Comparison of ENCODE assay signal across 9 mouse cellular contexts in genomic region chr2:128892180-128892721, GRCm38 (mm10). TPM values are rescaled to one million over a fixed set of nuclear protein-coding genes. Genes with fewer than 3 reads are reported as not detected.
DNase-seq lines count a peak whose midpoint lies in the region; ATAC-seq and TF ChIP-seq lines count a peak whose summit lies in the region.
"Had no signal": no experiment of that assay in that cellular context is flagged by ENCODE, and none has a peak within 500 bp of the region (broad histone marks: within the 10 kb centered on the region; RNA-seq: fewer than 3 reads in every experiment).

No protein-coding gene starts in this region.

- H3K4me3 ChIP-seq in forebrain, embryonic 11.5 days (ENCODE audit: low read depth, low read length): peak overlapping the region; percentile 28
- H3K4me3 ChIP-seq in limb, embryonic 14.5 days (replicated peaks; ENCODE audit: low read length): peak overlapping the region; percentile 34
- peak overlapping the region; percentile 35 for H3K4me3 ChIP-seq in stomach, embryonic 15.5 days (replicated peaks)

- H3K27ac ChIP-seq in forebrain, embryonic 11.5 days (ENCODE audit: low read depth, low read length): no peak overlapping the region
- no peak overlapping the region for H3K27ac ChIP-seq in limb, embryonic 14.5 days (replicated peaks; ENCODE audit: low read depth, low read length)
- H3K27ac ChIP-seq in stomach, embryonic 15.5 days: no peak overlapping the region

- H3K4me1 ChIP-seq in forebrain, embryonic 11.5 days (replicated peaks; ENCODE audit: control insufficient read depth, insufficient read depth, low read length): 0 out of 2 replicates have a peak, but pooled peaks cover 2% of the 10 kb centered on the region
- H3K4me1 ChIP-seq in limb, embryonic 14.5 days (ENCODE audit: control insufficient read depth, insufficient read depth, low read length): no peaks in the 10 kb centered on the region
- no peaks in the 10 kb centered on the region; the same call in 1 of the 2 replicates for H3K4me1 ChIP-seq in stomach, embryonic 15.5 days

- peaks cover 4% of the 10 kb centered on the region; the same call in 1 of the 2 replicates for H3K9me3 ChIP-seq in forebrain, embryonic 11.5 days (ENCODE audit: control insufficient read depth, low read length)
- no peaks in the 10 kb centered on the region for H3K9me3 ChIP-seq in limb, embryonic 14.5 days (ENCODE audit: control insufficient read depth, low read length)
- no peaks in the 10 kb centered on the region for H3K9me3 ChIP-seq in stomach, embryonic 15.5 days

- no peak for DNase-seq in frontal cortex, postnatal 14 days (ENCODE audit: low spot score in 2 of 2)
- DNase-seq in R1 (ENCODE audit: low read depth, low spot score): peak; percentile 83
- peak; percentile 64 for DNase-seq in forebrain, embryonic 11.5 days (ENCODE audit: low spot score)
- peak; percentile 15 for DNase-seq in limb, embryonic 14.5 days (ENCODE audit: low spot score)
- DNase-seq in spleen, postnatal 4 days (ENCODE audit: low spot score in 2 of 2): no peak
- no peak for DNase-seq in gastrocnemius, postnatal 4 days (ENCODE audit: low spot score in 2 of 2)

- no peak for TF ChIP-seq POLR2A in limb, embryonic 14.5 days (IDR thresholded peaks at IDR 0.05; ENCODE audit: borderline replicate concordance, extremely low read depth, insufficient read depth, insufficient read length)

- H3K36me3 ChIP-seq in forebrain, embryonic 11.5 days (ENCODE audit: control insufficient read depth, insufficient read depth, low read length): no peaks in the 10 kb centered on the region
- H3K36me3 ChIP-seq in limb, embryonic 14.5 days (ENCODE audit: control insufficient read depth, insufficient read depth, low read length): no peaks in the 10 kb centered on the region
- H3K36me3 ChIP-seq in stomach, embryonic 15.5 days: no peaks in the 10 kb centered on the region

- peak overlapping the region; percentile 71 for H3K4me2 ChIP-seq in forebrain, embryonic 11.5 days (ENCODE audit: low read depth, low read length, severe bottlenecking)
- H3K4me2 ChIP-seq in limb, embryonic 14.5 days (replicated peaks; ENCODE audit: low read depth, low read length, severe bottlenecking): peak overlapping the region; percentile 60
- peak overlapping the region; percentile 76 for H3K4me2 ChIP-seq in stomach, embryonic 15.5 days

- H3K9ac ChIP-seq in forebrain, embryonic 11.5 days (ENCODE audit: low read length): peak overlapping the region; percentile 51
- peak overlapping the region; percentile 40 for H3K9ac ChIP-seq in limb, embryonic 14.5 days (ENCODE audit: low read depth, low read length, severe bottlenecking)
- no peak overlapping the region for H3K9ac ChIP-seq in stomach, embryonic 15.5 days

- WGBS in forebrain, embryonic 11.5 days: 5% methylated on average over 35 of the region's 37 CpGs
- WGBS in limb, embryonic 14.5 days: 6% methylated on average over 21 of the region's 37 CpGs
- 6% methylated on average over 31 of the region's 37 CpGs for WGBS in stomach, embryonic 15.5 days

- H3K27me3 ChIP-seq in forebrain, embryonic 11.5 days (ENCODE audit: control insufficient read depth, insufficient read depth, low read length): no peaks in the 10 kb centered on the region
- no peaks in the 10 kb centered on the region for H3K27me3 ChIP-seq in limb, embryonic 14.5 days (ENCODE audit: control insufficient read depth, insufficient read depth, low read length)
- H3K27me3 ChIP-seq in stomach, embryonic 15.5 days (replicated peaks): no peaks in the 10 kb centered on the region

- ATAC-seq in frontal cortex, adult (ENCODE audit: low TSS enrichment): peak; percentile 41; the same call in 1 of the 2 replicates
- ATAC-seq in forebrain, embryonic 11.5 days (replicated peaks; ENCODE audit: low FRiP score): peak; percentile 42; the same call in 1 of the 2 replicates
- peak; percentile 74 for ATAC-seq in limb, embryonic 14.5 days (ENCODE audit: low FRiP score, low read depth)
- ATAC-seq in stomach, embryonic 15.5 days (ENCODE audit: insufficient read depth, low FRiP score, low read depth): no peak

RNA-seq across cellular contexts. Expression of gene Fbln7, which starts 29.5 kb away (rescaled TPM):
- polyA plus RNA-seq in forebrain, embryonic 11.5 days (2014; fragmentation: Nextera tagmentation; extraction: Ambion mirVana): 2.2 and 2.9 TPM in 2 replicates
- polyA plus RNA-seq in limb, embryonic 14.5 days (2012; rRNA removed): 15.0 and 18.7 TPM in 2 replicates
- polyA plus RNA-seq in limb, embryonic 14.5 days (2014; fragmentation: Nextera tagmentation; extraction: Ambion mirVana): 6.8 and 8.9 TPM in 2 replicates
- 4.7 and 4.8 TPM in 2 replicates for polyA plus RNA-seq in stomach, embryonic 15.5 days (2015; fragmentation: Nextera tagmentation; extraction: Ambion mirVana)
- total RNA-seq in gastrocnemius, postnatal 4 days (2021): 1 to 10 TPM; 8.5 to 9.0 TPM
- total RNA-seq: hematopoietic stem cell, adult 5-6 weeks had no signal

RNA-seq across cellular contexts. Expression of gene Zc3h8, which starts 51.6 kb away (rescaled TPM):
- polyA plus RNA-seq in forebrain, embryonic 11.5 days (2014; fragmentation: Nextera tagmentation; extraction: Ambion mirVana): 10.4 and 10.8 TPM in 2 replicates
- 3.5 and 7.1 TPM in 2 replicates for polyA plus RNA-seq in limb, embryonic 14.5 days (2012; rRNA removed)
- 6.2 and 7.5 TPM in 2 replicates for polyA plus RNA-seq in limb, embryonic 14.5 days (2014; fragmentation: Nextera tagmentation; extraction: Ambion mirVana)
- 6.1 and 6.6 TPM in 2 replicates for polyA plus RNA-seq in stomach, embryonic 15.5 days (2015; fragmentation: Nextera tagmentation; extraction: Ambion mirVana)
- total RNA-seq in gastrocnemius, postnatal 4 days (2021): 1 to 10 TPM; 6.1 TPM

Comparison
In these comparisons a context has a peak if more than half of its experiments do, and no peak if none do; other contexts are left out.
1. DNase-seq: peak in R1 (single experiment), forebrain, embryonic 11.5 days (single experiment) and limb, embryonic 14.5 days (single experiment); none in frontal cortex, postnatal 14 days (0 of 2), spleen, postnatal 4 days (0 of 2) and gastrocnemius, postnatal 4 days (0 of 2).
2. Peak in every context shown above with its lines, with median percentiles within 50 percentile points of each other: H3K4me2 ChIP-seq and H3K4me3 ChIP-seq.